Mouse (Mus musculus) liver, adult 2 months (tissue): ENCODE data around the gene Isx.

Experiments used
- CTCF ChIP-seq: fragments of 200-500 bp; IDR thresholded peaks from 2 replicates; pipeline ENCODE4 v1.5.1; 2011; ENCODE audit warnings: low read depth, low read length, control low read depth
- POLR2A ChIP-seq: fragments of 200-500 bp; IDR thresholded peaks from 2 replicates; pipeline ENCODE4 v1.6.1; 2011; ENCODE audit warnings: low read length, control low read depth; ENCODE audit not compliant: insufficient read depth; ENCODE audit errors: extremely low read depth

GRCm38 (mm10) chr8:74854786-74855185 is 18.2 kb upstream of the Isx start:
- TF ChIP-seq CTCF (no peak), POLR2A (no peak)
